Mouse (Mus musculus) erythroblast, embryonic 14.5 days (primary cell): ENCODE data around the gene Prkar1a. TPM values are rescaled to one million over a fixed set of nuclear protein-coding genes. Genes with fewer than 3 reads are reported as not detected.

ENCODE experiments used
- H3K27me3 ChIP-seq: 2 replicates; pipeline ENCODE4 v1.6.1; 2012; ENCODE audit warnings: inconsistent platforms; ENCODE audit not compliant: control insufficient read depth
- H3K36me3 ChIP-seq: 2 replicates; pipeline ENCODE4 v1.6.1; 2012; ENCODE audit warnings: mild to moderate bottlenecking, inconsistent platforms; ENCODE audit not compliant: control insufficient read depth
- H3K4me1 ChIP-seq: 2 replicates; pipeline ENCODE4 v1.6.1; 2012; ENCODE audit warnings: inconsistent platforms; ENCODE audit not compliant: control insufficient read depth
- H3K4me3 ChIP-seq: replicated peaks from 2 replicates; pipeline ENCODE3; 2012; ENCODE audit warnings: moderate library complexity, mild to moderate bottlenecking, inconsistent platforms
- H3K9me3 ChIP-seq: 2 replicates; pipeline ENCODE4 v1.6.1; 2012; ENCODE audit warnings: low read length, inconsistent platforms, mixed read lengths; ENCODE audit not compliant: control insufficient read depth
- GATA1 ChIP-seq: IDR thresholded peaks from 2 replicates; pipeline ENCODE4 v1.6.1; 2012; ENCODE audit warnings: low read length, inconsistent platforms, mixed read lengths
- TAL1 ChIP-seq: IDR thresholded peaks from 3 replicates; pipeline ENCODE4 v1.6.1; 2012; ENCODE audit warnings: low read length, inconsistent platforms, mixed read lengths
- polyA plus RNA-seq: library from polyadenylated mRNA; stranded (reverse); fragments of >175 nt; gene quantifications from 2 replicates; pipeline ENCODE4 v1.2.3, GENCODE M21; 2012

Prkar1a gene
- polyA plus RNA-seq, 1 experiment, result 2.9 TPM

- H3K36me3 ChIP-seq, result peaks cover 69% of the 10 kb centered on the region
- no peaks in the 10 kb centered on the region for H3K27me3 ChIP-seq
- H3K4me3 ChIP-seq, result no peak overlapping the region
- peaks cover 4% of the 10 kb centered on the region; the same call in 1 of the 2 replicates for H3K4me1 ChIP-seq
- H3K9me3 ChIP-seq, result no peaks in the 10 kb centered on the region
- no peak for TF ChIP-seq TAL1
- no peak for TF ChIP-seq GATA1
Measured at GRCm38 (mm10) chr11:109669149-109669708, 20.0 kb downstream of the Prkar1a start.

GRCm38 (mm10) chr11:109670026-109670916 lies 21.1 kb downstream of the Prkar1a start:
- H3K9me3 ChIP-seq, result no peaks in the 10 kb centered on the region
- no peak for TF ChIP-seq GATA1
- H3K4me3 ChIP-seq, result no peak overlapping the region
- H3K4me1 ChIP-seq, result peaks cover 4% of the 10 kb centered on the region; the same call in 1 of the 2 replicates
- H3K36me3 ChIP-seq, result peaks cover 59% of the 10 kb centered on the region
- no peaks in the 10 kb centered on the region for H3K27me3 ChIP-seq

DNA sequence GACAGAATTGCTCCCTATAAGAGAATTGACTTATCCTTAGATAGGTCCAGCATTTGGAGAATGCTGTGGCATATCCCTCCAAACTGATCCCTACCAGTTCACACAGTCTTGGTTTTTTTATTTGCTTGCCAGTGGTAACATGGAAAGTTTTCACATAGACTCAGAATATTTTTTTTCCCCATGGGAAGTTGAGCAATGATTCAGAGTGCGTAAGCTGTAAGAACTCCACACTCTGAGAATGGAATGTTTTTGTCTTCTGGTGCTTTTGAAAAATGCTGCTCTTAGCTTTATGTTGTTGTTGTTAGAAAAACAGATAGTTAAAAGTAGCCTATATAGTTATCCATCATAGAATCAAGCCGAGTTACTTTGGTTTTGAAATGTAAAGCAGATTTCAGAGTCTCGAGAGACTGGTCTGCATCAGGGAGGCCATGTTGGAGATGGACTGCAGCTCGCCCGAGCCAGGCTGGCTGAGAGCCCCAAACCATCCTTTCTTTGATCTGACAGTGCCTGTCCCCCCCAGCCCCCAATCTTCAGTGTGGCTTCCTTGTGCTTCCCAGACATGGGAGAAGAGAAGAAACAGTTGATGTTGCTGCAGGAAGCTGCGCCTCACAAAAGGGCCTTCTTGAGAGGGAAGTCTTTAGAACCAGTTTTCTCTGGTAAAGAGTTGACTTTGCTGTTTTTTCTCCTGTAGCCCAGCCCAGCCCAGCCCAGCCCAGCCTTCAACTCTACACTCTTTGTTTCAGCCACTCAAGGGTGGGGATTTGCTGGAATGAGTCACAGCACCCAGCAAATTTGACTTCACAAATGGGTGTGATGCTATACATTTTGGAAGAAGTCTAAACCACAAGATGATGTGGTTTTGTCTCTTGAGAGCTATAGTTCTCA lies 22.2 kb downstream of the Prkar1a start:
- Histone ChIP-seq H3K36me3 (peaks cover 48% of the 10 kb centered on the region), H3K4me1 (peaks cover 4% of the 10 kb centered on the region; the same call in 1 of the 2 replicates), H3K4me3 (no peak overlapping the region), H3K9me3 (no peaks in the 10 kb centered on the region), H3K27me3 (no peaks in the 10 kb centered on the region)
- no peak for TF ChIP-seq TAL1
- no peak for TF ChIP-seq GATA1

- TF ChIP-seq GATA1, result no peak
- no peak for TF ChIP-seq TAL1
- Histone ChIP-seq H3K4me1 (peaks cover 4% of the 10 kb centered on the region; the same call in 1 of the 2 replicates), H3K36me3 (peaks cover 42% of the 10 kb centered on the region), H3K9me3 (no peaks in the 10 kb centered on the region), H3K4me3 (no peak overlapping the region), H3K27me3 (no peaks in the 10 kb centered on the region)
Measured at GRCm38 (mm10) chr11:109672021-109672324, 22.8 kb downstream of the Prkar1a start.

DNA sequence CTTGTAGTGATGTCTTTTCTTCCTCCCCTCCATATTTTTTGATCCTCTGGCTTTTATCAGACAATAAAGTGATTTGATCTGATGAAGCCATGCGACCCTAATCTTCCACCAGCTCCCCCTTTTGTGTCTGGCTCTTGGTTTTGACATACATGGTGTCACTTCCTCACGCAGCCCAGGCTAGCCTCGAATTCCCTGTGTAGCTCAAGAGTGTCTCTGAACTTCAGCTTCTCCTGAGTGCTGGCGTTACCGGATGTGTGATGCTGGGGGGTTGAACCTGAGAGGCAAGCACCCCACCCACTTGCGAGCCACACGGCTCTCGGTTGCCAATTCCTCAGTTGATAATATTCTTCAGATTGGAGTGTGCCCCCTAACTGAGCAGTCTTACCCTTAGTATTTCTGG lies 23.2 kb downstream of the Prkar1a start:
- Histone ChIP-seq H3K27me3 (no peaks in the 10 kb centered on the region), H3K9me3 (no peaks in the 10 kb centered on the region), H3K36me3 (peaks cover 38% of the 10 kb centered on the region), H3K4me1 (peaks cover 4% of the 10 kb centered on the region; the same call in 1 of the 2 replicates), H3K4me3 (no peak overlapping the region)
- TF ChIP-seq GATA1, result no peak
- no peak for TF ChIP-seq TAL1

- Histone ChIP-seq H3K4me3 (no peak overlapping the region), H3K36me3 (peaks cover 31% of the 10 kb centered on the region), H3K4me1 (peaks cover 4% of the 10 kb centered on the region; the same call in 1 of the 2 replicates), H3K27me3 (no peaks in the 10 kb centered on the region), H3K9me3 (no peaks in the 10 kb centered on the region)
- TF ChIP-seq GATA1, result no peak
- no peak for TF ChIP-seq TAL1
Measured at GRCm38 (mm10) chr11:109672881-109673739, 23.9 kb downstream of the Prkar1a start.

DNA sequence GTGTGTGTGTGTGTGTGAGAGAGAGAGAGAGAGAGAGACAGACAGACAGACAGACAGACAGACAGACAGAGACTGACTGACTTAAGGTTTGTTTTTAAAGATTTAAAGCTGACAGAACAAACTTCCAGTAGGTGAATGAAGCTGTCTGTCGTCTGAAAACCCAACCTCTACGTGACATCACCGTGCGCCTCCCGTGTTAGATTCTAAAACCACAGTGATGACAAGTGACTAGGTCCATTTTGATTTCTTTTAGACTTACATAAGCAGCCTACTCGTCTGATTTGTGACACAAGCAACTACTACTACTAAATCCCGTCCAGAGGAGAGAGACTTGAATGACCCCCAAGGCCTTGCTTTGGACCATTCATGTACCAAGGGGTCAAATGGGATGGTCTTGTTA lies 24.5 kb downstream of the Prkar1a start:
- peaks cover 2% of the 10 kb centered on the region; the same call in 1 of the 2 replicates for H3K4me1 ChIP-seq
- H3K27me3 ChIP-seq, result no peaks in the 10 kb centered on the region
- H3K9me3 ChIP-seq, result no peaks in the 10 kb centered on the region
- H3K36me3 ChIP-seq, result peaks cover 24% of the 10 kb centered on the region
- H3K4me3 ChIP-seq, result no peak overlapping the region
- TF ChIP-seq GATA1 (no peak), TAL1 (no peak)

GRCm38 (mm10) chr11:109674542-109674941 lies 25.3 kb downstream of the Prkar1a start:
- no peak overlapping the region for H3K4me3 ChIP-seq
- TF ChIP-seq TAL1 (no peak), GATA1 (no peak)
- peaks cover 19% of the 10 kb centered on the region for H3K36me3 ChIP-seq
- H3K27me3 ChIP-seq, result no peaks in the 10 kb centered on the region
- H3K4me1 ChIP-seq, result peaks cover 2% of the 10 kb centered on the region; the same call in 1 of the 2 replicates
- no peaks in the 10 kb centered on the region for H3K9me3 ChIP-seq
